Mouse (Mus musculus) 3134 (cell line): Measurements from ENCODE around the gene Tspan5.

Source experiments
- DNase-seq: peaks from one replicate; pipeline ENCODE4 v3.0.0-alpha.2; 2011; ENCODE audit warnings: low spot score; ENCODE audit not compliant: insufficient read length; ENCODE audit errors: extremely low read depth

The Tspan5 gene

DNA sequence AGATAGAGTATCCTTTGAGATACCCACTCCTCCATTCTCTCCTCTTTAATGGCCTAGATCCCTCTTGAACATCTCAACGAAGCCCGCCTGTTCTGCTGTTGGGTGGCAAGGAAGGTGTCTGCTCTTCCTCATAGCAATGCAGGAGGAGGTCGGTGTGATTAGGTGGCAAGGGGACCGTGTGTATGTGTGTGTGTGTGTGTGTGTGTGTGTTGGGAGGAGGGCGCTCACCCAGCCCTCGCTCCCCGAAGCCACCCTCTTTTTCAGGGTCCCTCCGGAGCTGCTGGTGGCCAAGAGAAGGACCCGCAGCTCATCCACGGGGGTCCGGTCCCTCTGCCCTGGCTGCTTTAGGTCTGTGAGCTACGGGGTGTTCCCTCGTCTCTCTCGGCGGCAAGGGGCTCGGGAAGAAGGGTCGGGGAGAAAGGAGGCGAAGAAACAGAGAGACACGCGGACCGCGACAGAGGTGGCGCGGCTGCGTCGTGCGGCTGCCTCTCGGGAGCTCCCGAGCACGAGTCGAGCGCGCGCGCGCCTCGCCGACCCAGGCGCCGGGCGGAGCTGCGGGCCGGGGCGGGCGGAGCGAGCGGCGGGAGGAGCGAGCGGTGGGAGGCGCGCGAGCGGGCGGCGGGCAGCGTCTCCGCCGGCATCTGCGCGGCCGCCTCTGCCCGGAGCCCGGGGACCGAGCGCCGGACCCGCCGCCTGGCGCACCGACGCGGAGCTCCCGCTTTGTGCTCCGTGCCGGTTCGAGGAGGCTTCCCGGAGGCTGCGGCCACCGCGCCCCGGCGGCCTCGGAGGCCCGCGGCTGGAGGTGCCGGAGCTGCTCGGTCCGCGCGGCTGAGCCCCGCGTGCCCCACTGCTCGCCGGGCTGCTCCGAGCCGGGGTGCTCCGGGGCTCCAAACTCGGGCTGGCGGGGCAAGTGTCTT, at the start of gene Tspan5:
Gene Tspan5, plus strand, starts transcription at position 547 of the 917 bp plus-strand sequence.
- DNase-seq = peak; percentile 73

DNA sequence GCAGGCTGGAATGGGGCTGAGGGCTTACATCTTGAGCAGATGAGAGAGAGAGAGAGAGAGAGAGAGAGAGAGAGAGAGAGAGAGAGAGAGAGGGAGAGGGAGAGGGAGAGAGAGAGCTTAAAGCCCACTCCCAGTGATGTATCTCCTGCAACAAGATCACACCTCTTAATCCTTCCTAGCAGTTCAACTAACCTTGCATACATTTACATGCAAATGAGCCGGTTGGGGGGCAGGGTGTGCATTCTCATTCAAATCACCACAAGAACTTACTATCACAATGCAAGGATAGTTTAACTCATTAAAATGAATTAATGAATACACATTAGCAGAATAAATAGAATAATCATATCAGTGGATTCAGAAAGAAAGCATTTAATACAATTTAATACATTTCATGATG, 49.7 kb upstream of the Tspan5 start:
- no peak for DNase-seq

DNA sequence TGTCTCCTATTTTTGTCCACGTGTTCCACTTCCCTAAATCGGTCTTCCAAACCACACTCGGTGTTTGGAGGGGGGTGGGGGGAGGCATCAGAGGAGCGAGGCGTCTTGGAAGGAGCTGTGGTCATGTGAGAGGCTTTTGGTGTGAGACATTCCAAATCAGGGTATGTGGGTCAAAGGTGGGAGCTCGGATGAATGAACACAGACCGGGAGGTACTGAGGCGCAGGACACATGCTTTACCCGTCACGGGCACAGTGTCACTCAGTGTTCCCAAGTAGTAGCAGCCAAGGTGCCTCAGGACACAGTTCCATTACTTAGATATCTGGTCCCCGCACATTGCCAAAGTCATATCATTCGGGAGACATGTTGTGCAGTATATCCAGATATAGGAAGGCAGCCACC, 38.6 kb upstream of the Tspan5 start:
- DNase-seq = no peak

DNA sequence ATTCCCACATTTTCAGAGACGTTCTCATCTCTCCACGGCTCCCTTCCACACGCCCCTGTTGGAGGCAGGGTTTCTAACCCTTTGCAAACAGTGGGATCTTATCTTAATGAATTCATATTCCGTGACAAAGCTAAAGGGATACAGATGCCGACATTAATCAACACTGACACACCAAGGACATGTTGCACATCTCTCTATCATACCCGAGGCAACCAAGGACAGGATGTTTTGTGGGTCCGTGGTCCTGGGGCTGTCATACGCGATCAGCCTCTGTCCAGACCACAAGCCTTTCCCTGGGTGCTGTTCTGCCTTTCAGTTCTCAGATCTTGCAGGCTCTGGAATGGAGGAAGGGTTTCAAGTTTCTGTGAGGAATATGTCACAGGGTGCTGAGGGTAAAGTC, 37.5 kb upstream of the Tspan5 start:
- DNase-seq = no peak

DNA sequence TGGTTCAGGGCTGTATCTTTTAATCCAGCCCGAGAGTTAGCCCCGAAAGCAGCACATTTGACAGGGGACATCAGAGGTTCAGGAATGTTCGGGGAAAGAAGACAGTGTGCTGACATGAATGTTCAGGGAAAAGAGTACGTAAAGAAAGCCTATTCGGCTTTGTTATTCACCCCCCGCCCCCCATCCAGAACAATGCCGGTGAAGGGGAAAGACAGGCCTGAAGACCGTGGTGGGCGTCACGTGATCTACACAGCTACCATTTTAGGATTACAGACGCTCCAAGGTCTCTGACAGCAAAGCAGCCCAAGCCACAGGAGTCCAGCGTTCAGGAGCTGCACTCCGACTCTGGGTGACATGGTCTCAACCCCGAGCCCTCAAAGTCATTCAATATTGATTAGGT, 36.1 kb upstream of the Tspan5 start:
- DNase-seq = no peak

DNA sequence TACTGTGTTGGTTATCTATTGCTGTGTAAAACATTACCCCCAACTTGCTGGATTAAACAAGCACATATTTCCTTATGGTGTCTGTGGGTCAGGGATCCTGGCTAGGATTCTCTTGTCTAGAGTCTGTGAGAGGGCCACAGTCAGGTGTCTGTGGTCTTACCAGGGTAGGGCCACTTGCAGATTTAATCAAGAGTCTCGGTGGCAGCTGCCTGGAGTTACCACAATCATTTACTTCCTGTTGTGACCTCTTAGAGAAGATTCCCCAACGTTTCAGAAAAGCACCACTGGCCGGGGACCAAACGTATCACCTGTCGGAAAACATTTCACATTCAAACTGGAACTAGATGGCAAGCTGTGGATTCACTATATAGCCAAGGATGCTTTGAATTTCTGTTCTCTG, 32.8 kb upstream of the Tspan5 start:
- no peak for DNase-seq

DNA sequence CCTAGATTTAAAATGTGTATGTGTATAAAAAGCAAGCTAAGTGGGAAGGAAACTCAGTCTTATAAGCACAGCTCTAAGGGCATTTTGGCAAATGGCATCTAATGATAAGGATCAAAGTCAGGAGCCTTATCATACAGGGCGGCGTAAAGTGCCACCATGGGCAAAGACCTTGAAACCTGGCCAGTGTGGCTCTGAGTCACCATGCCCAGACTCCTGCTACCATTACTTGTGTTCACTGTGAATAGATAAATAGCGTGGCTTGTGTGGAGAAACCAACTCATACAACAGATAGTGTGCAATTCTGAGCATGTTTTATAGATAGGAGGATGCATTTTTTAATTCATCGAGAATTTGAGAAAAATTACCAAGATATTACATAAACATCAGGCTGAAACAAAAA, 30.0 kb upstream of the Tspan5 start:
- DNase-seq = no peak

DNA sequence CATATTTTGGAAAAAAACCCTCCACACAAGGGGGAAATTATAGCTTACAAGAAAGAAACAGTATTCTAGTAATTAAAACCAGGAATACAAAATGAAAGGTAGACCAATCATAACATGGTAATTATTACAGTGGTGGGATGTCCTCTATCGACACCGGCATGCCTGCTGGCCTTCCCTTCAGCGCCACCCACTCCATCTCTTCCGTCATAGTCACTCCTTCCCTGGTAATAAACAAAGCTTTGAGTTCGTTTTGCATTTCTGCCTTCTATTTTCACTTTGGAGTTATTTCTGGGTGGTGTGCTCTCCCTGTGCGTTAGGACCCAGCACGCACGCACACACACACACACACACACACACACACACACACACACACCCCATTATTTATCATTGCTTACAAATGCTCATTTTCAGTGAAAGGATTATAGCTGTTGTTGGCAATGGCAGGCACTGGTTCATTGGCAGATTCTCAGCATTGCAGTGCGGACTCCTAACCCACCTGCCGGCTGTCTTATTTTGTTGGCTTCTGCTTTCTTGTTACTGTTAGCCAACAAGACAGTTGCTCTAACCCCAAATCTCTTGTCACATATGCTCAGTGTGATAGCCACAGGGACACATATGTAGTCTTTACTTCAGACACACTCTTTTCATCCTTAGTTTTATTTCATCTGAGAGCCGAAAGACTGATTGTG, 29.4 kb upstream of the Tspan5 start:
- no peak for DNase-seq

DNA sequence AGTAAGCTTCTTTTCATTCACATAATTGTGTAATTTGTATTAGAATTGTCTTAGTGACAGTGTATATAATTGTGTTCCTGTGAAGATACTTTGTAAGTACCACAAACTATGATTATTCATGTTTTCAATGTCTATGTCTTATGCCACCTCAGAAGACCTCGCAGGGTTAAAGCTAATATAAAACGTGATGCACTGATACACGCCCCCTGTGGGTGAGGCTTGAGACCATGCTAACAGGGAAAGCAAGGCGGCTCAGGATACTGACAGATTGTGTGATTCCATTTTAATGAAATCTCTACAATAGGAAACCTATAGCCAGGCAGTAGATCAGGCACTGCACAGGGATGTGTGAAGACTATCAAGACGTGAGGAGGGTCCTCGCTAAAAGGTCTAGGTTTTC, 28.9 kb upstream of the Tspan5 start:
- DNase-seq = no peak

DNA sequence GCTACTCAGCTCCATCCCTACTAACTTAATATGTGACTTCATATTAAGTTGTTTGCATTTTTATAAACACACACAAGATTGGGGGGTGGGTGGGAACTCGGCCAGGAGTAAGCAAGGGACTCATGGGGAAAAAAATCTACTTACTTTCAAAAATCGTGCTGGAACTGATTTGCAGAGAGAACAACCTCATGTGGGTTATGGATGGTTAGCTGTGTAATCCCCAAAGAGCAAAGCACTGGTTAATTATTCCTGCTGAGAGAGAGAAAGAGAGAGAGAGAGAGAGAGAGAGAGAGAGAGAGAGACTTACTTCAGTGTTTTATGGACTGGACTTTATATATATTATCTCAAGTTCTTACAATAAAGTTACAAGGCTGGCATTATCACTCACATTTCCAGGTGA, 27.2 kb upstream of the Tspan5 start:
- DNase-seq = no peak

DNA sequence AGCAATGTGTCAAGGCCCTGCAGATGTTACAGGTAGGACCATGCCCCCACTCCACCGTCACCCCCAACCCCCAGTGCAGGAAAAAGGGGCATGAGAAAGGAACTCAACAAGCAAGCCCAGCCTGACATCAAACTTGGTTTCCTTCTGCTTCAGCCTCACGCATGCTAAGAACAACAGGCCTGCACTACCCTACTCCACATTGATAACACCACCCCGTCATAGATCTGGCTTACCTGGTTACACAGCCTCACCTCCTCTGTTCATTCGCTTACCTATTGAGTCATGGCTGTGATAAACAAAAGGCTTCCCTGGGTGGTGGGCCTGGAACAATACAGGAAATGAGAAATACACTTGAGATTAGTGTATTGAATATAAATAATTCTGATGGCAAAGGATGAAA, 26.8 kb upstream of the Tspan5 start:
- no peak for DNase-seq

DNA sequence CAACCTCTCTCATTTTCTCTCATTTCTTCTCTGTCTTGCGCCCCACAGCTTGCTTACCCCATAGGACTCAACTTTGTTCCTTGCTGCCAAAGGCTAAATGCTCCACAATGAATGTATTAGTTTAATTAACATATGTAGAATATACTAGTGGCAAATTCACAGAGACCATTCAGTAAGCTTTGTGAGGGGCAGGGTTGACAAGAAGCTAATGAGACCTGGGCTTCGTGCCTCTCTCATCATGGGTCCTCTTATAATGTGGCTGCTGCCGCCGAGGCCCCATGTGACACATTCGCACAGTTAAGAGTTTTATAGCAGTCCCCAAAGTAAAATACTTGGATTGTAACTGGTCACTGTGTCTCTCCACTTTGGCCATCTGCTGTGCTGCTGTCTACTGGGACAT, 25.0 kb upstream of the Tspan5 start:
- no peak for DNase-seq

DNA sequence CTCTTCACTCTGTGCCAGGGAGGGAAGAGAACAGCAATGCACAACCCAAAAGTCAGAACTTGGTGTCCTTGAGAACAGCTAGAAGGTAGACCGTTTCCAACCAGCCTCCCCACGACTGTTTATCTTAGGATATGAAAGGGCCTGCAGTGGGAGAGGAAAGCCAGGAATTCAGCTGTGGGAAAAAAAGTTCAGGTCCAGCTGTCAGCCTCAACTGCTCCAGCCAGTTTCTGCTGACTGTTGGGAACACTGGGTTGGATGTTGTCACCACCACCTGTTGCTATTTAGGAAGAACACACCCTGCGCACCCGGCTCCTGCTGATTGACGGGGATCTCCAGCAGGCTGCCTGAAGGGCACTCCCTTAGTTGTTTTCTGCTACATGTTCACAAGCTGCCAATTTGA, 19.8 kb upstream of the Tspan5 start:
- no peak for DNase-seq

DNA sequence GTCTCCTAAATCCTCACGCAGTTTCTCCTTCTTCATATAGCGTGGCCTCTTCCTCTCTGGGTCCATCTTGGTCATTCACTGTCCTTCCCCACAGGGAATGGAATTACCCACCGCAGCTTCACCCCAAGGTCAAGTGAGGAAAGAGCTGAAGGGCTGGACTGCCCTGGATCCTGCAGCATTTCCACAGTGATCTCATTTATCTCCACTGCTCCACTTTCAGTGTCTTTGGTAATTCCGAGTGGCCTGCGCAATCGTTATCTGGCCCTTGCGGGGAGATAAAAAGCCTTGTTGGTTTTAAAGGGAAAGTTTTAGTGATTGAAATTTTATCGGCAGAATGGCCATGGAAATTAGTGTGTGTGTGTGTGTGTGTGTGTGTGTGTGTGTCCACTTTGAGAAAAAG, 14.4 kb upstream of the Tspan5 start:
- no peak for DNase-seq

DNA sequence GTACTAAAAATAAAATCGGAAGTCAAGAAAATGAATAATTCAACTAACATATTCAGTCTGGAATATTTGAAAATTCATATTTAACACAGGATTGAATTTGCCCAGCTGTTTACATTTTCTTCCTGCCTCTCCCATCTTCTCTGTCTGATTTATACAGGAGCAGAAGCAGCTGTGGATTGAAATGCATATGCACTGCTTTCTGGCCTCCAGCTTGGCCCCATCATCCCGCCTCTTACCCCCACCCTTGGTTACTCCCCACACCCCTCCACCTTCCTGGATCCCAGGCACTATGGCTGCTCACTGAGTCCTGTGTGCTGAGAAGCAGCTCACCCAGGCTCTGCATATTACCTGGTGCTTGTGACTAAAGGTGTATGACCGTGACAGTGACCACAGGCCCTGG, 13.2 kb upstream of the Tspan5 start:
- DNase-seq = no peak

DNA sequence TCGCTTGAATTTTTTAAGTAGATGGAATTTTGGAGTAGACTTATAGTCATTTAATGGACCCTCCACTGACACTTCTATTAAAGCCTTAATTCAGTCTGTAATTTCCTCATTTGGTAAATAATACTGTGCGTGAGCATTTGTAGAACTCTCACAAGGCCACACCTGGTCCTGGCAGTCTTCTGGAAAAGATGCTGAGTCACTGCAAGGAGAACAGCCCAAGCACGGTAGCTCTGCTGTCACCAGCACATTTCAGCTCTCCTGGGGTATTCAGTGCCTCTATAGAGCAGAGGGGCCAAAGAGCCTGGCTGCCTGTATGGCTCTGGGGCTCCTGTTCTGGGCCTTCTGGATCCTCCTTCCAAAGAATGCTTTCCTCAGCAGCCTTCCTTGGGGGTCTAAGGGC, 11.2 kb upstream of the Tspan5 start:
- DNase-seq = no peak

DNA sequence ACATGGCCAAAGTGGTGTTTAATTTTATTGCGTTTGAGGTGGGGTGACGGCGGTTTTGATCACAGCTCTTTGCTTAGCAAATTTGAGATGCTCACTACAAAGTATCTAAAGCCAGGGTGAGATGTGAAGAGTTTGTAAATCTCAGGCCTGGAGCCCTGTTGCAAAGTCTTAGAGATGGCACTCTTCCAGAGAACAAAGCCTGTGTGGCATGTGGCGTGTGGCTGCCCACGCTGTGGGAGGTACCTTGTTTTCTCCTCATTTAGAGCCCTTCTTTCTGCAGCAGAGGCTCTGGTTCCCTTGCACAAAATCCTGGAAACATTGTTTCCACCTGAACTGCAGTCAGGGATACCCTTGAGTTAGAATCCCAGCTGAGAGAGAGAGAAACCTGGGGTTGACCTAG, 6.2 kb upstream of the Tspan5 start:
- no peak for DNase-seq

DNA sequence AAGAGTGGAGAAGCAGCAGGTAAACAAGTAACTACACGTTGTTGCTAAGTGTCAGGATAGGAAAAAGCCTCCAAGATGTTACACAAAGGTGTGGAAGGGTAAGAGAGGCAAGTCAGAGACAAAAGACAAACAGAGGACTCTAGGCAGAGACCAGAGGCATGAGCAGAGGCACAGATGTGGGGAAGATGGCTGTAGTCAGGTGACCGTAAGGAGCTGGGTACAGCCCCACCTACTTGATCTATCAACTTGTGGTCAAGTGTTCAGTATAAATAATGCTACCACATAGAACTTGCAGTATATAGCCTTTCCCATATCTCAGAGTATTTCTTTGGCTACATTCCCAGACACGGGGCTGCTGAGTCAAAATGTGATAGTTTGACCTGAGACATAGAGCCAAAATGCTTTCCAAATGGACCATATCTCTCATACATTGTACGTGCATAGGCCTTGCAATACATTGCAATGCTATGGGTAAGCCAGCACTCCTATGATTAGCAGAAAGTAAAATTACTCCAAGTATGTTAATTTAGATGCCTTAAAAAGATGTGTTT, 2.8 kb upstream of the Tspan5 start:
- DNase-seq = no peak

DNA sequence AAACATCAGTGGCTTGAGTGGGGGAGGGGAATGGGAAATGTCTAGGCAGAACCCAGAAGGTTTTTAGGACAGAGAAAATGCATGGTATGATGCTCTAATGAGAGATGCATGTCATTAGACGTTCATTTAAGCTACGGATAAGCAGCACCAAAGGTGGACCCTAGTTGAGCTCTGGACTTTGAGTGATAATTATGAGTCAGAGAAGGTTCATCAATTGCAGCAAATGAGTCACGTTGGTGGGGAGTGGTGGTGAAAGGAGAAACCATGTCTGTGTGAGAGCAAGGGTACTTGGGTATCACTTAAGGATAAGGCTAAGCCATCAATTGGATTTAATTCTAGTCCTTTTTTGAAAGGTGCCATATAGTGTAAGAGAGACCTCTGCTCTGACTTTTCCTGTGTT, 1.7 kb upstream of the Tspan5 start:
- DNase-seq = no peak

DNA sequence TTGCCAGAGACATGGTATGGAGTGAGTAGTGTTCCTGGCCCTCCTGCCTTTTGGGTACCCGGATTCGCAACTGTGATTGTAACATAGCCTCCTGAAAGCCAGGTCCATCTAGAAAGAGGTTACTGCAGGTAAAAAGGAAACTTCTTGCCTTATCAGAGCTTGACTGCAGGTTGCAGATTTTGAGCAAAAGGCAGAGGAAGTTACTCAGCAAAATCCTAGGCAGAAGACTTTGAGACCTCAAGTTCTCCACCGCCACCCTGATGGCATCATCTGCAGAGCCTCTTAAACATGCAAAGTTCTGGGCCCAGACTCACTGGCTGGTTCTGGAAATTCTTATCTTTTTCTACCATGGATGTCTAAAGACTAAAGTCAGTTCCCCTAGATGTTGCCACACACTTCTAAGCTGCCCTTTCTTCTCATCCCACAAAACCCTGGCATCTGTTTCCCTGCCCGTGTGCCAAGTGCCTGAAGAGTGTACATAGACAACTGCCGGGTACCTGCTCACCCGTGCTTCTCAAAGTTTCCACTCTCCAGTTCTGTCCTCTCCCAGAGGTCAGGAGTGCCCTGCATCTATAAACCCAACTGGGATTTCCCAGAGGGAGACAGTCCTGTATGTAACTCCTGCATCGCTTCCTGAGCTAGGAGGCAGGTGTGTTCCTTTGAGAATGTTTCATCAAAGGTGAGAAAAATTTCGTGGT, 1.0 kb upstream of the Tspan5 start:
- DNase-seq = no peak

DNA sequence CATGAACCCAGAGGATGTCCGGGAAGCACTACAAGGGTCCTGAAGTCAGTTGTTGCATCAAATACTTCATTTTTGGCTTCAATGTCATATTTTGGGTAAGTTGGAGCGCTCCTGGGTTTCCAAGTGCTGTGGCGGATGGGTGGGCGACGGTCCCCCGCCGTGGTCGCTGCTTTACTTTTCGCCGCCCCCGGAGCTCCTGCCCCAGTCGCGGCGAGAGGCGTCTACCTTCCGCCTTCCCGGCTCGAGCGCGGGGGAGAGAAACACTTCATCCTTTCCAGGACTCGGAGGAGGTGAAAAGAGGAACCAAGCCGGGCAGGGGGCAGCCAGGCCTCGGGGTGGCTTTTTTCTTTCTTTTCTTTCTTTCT, 553 bp downstream of the Tspan5 start:
- DNase-seq = peak; percentile 71
